Mouse (Mus musculus) v-Abl transformed pro-B cells (cell line): Measurements from ENCODE around the gene 1700029P11Rik.
"Not testable (repeated sequence)": the region's sequence is repeated elsewhere in the genome, so short reads cannot be mapped to it uniquely, and the experiment has no call there.

Experiments used
- in situ Hi-C, 2 experiments: fragments of 400-800 bp; cut with MboI; formaldehyde crosslinking; loops; one replicate each; pipeline ENCODE4 v1.15.1; 2025; ENCODE audit not compliant: unreplicated experiment in 2 of 2

1700029P11Rik gene

DNA sequence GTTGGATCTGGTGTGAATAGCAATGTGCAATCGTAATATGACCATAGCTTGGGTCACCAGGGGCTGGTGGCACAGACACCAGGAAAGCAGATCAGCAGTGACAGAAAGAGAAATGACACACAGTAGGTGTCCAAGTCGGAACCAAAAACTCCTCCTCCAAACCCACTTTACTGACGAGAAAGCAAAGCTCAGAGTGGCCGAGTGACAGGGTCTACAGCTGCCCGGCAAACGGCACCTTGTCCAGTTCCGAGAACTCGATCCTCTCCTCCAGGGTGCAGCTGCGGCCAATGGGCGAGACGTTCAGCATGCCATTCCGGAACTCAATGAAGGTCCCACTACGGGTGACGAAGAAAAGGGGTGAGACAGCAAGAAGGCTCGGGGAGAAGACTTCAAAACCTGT, 24.9 kb upstream of the 1700029P11Rik start:
- in situ Hi-C loops: loop anchor here (5.0 to 10.0 kb wide), 4 partner anchors 92 to 279 kb away; partner anchors contain the start of genes 4930407I10Rik (in 1 of the 2) and Snu13 (in 1 of the 2)

DNA sequence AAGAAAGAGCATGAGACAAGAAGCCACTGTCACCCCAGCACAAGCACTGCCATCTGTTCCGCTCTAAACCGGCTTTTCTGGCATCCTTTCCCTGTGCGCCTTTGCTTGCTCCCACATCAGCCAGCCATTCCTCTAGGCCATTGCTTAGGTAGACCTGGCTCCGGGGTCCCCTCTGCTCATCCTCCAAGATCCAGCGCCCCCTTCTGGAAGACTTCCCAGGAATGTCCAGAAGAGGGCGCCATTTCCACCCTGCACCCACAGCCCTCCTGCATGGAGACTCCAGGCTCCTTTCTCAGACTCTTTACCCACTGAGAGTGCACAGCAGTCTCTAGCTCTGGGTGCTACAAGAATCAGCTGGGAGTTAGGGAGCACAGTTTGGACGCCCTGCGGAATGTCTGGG, 23.9 kb upstream of the 1700029P11Rik start:
- in situ Hi-C loops: loop anchor here (5.0 to 10.0 kb wide), 4 partner anchors 91 to 278 kb away; partner anchors contain the start of genes 4930407I10Rik (in 1 of the 2) and Snu13 (in 1 of the 2)

DNA sequence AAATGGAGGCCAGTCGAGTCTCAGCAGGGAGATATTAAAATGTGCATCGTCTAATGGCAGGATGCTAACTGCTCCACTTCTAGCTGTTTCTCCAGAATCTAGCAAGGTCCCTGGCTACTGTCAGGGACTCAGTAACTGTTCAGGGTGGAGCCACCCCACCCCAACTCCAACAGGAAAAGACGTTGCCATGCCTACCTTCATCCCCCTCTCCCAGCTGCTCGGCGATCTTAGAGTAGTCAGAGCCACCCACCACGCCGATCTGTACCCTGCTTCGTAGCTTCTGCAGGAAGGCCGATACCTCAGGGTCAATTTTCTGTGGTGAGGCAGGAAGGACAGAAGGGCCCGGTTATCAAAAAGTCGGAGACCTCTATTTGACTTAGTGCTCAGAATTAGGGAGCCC, 22.7 kb upstream of the 1700029P11Rik start:
- in situ Hi-C loops: loop anchor here (5.0 to 10.0 kb wide), 4 partner anchors 90 to 277 kb away; partner anchors contain the start of genes 4930407I10Rik (in 1 of the 2) and Snu13 (in 1 of the 2)

DNA sequence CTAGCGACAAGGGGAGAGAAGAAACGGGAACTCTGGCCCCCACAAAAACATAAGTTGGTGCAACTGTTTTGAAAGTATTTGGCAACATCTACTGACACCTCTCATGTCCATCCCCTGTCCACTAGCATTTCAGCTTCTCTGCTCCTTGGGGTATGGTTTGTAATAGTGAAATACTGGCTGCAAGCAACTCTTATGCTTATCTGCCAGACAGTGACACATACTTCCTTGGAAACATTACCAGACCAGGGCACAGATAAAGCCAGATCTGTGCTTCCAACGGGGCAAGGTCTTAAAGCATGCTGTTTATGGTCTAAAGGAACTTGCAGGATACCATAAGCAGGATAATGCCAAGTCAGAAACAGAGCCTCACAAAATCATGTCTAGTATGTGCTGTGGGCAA, 21.4 kb upstream of the 1700029P11Rik start:
- in situ Hi-C loops: loop anchor here (5.0 to 10.0 kb wide), 4 partner anchors 88 to 276 kb away; partner anchors contain the start of genes 4930407I10Rik (in 1 of the 2) and Snu13 (in 1 of the 2)

DNA sequence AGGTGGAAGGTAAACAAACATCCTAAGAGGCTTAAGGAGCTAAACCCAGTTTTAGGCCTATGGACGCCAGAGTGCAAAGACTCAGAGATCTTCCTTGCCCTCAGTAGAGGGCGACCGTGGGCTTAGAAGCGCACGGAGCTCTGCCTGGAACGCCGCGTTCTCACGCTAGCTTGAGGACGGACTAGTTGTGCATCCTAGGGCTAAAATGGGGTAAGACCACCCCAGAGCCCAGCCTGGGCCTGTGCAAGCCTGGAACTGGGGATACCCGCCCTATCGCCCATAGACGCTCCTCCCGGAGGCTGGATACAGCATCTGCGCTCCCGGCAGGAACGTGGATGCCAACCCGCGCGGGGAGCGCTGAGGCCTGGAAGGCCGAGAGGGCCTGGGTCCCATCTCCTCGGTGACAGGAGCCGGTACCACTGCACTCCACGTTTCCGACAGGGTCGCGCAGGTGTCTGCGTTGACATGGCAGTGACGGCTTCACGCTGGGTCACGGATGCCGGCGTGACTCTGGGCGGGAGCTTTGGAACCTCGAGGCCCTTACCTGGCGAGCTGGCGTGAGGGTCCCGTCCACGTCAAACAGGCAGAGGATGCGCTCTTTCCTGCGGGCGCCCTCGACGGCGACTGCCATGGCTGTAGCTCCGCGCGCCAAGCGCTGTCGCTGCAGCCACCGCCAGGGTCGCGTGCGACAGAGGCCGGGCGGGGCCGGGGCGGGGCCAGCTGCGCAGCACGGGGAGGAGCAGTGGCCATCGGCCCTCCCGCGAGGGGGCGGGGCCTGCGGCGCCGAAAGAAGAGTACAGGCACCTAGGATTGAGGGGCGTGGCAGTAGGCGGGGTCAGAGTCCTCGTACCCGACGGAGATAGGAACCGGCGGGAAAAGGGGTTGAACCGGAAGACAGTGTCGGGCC, 19.9 kb upstream of the 1700029P11Rik start, which contains the start of gene Pmm1:
TSS of gene Pmm1 (minus strand) at position 760 of the 907 bp plus-strand sequence.
- in situ Hi-C loops: loop anchor here in 1 of 2 experiments (5.0 kb wide), 1 partner anchor 42 kb away; no protein-coding TSS in a partner anchor

DNA sequence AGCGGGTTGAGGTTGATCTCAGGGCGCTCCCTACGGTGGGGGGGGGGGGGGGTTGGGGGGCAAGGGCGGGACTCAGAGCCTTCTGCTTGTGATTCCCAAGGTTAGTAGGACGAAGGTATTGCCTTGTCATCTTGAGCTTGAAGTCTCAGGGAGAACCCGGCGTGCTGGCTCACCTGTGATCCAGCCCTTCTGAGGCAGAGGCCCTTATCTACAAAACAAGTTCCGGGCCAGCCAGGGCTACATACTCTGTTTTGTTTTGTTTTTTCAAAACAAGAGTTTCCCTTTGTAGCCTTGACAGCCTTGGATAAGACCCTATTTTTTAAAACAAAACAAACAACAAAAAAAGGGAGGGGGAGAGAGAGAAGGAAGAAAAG, 19.3 kb upstream of the 1700029P11Rik start:
- in situ Hi-C loops: loop anchor here in 1 of 2 experiments (5.0 kb wide), 1 partner anchor 41 kb away; no protein-coding TSS in a partner anchor

DNA sequence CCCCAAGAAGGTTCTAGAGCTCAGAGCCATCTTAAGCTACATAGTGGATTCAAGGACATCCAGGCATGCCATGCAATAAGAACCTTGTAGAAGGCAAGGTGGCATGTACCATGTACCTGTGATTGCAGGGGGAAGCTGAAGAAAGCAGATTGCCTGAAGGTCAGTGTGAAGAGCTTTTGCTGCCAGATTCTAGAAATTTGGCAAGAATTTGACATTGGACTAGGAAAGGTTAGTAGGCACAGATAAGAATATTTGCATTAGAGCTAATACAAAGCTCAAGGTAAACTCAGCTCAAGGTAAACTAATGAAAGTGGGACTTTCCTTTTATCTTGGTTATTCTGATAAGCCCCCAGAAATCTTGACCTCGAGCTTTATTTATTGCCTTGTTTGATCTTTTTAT, 16.1 kb upstream of the 1700029P11Rik start:
- in situ Hi-C loops: loop anchor here in 1 of 2 experiments (5.0 kb wide), 1 partner anchor 38 kb away; no protein-coding TSS in a partner anchor

DNA sequence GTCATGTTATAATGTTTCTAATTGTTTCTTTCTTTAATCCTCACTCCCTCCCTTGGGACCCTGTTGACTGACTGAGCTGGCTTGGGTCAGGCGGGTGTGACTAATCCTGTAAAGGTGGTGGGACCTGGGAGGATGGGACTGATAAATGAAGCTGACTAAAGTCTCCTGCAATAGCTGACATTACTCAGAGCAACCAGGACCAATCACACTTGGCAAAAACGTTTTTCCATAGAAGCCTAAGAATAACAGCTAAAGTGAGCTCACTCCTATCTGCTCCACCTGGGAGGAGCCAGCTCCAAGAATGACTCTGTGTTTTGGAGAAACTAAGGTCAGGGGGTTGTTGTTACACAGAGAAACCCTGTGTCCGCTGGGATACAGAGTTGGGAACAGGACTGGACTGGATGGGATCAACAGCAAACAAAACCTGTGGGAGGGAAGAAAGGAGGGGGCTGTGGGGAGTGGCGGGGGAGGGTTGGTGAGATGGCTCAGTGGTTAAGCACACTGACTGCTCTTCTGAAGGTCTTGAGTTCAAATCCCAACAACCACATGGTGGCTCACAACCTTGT, 15.3 kb upstream of the 1700029P11Rik start:
- in situ Hi-C loops: loop anchor here in 1 of 2 experiments (5.0 kb wide), 1 partner anchor 37 kb away; no protein-coding TSS in a partner anchor

DNA sequence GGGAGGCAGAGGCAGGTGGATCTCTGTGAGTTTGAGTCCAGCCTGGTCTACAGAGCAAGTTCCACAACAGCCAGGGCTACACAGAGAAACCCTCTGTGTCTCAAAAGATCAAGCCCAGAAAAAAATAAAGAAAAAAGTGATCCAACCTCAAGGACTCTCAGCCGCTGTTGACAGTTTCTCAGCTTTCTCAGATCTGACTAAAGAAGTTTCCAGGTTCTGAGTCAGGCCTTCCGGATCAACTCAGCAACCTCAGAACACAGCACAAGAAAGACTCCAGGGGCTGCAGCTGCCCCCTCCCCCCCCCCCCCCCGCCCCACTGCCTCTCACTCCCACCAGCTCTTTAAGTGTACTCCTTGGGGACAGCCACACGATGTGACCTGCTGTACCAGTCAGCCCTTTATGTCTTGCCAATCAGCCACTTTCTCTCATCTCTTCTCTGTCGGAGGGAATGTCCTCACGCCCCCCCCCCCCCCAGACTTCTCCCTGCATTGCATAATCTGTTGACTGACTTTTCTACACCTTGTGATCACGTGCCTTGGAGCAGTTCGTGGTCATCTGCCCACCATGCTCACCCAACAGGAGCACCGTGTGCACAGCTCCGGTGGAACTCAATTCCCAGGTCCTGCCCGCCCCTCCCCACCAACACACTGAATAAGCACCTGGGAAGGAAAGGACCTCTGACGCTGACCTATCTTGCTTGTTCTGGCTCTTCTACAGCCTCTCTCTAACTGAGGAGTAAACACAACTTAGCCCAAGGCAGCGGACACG, 14.1 kb upstream of the 1700029P11Rik start:
- in situ Hi-C loops: no loop called here

DNA sequence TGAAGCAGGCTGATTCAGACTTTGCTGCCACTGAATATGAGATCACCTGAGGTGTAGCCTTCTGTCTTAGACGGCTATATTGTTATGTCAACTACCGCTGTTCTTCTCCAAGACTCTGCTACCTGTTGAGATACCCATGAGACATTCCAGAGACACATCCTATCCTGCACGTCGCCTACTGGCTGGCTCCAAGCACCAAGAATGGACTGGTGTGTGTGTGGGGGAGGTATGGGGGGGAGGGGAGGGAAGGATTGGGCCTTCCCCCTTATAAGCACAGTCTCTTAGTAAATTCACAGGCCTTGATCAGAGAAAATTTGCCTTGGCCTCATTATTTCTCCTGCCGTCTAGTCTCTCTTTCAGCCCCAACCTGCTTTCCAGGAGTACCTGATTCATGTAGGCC, 12.5 kb upstream of the 1700029P11Rik start:
- in situ Hi-C loops: no loop called here

DNA sequence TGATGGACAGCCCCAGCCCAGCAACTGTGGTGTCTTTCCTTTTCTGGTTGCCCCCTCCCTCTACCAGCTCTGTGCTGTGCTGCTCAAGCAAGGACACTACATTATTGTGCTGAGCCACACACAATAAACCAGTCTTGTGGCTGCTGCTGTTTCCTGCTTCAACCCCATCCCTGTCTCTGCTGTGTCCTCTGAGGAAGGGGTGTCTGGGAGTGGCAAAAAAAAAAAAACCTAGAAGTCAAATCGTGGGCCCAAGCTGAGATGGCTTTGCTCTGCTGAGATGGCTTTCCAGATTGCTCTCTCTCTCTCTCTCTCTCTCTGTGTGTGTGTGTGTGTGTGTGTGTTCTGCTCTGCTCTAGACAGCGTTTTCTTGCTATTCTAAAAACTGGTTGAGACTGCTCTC, 11.9 kb upstream of the 1700029P11Rik start:
- in situ Hi-C loops: no loop called here

DNA sequence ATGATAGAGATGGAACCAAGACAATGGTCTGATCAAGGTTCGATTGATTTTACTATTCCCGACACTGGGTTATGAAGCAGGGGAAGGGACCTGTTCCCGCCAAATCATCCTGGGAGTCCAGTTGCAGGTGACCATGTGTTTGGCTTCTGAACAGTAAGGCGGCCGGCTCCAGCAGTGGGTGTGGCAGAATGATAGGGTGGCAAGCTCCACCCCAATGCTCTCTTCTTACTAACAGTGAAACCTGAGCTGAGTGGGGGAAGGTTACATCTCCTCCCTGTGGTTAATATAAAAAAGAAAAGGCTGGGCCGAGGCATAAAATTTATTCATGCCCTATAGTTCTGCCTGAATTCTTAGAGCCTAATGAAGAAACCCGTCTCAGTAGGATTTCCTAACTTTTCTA, 11.2 kb upstream of the 1700029P11Rik start:
- in situ Hi-C loops: no loop called here

DNA sequence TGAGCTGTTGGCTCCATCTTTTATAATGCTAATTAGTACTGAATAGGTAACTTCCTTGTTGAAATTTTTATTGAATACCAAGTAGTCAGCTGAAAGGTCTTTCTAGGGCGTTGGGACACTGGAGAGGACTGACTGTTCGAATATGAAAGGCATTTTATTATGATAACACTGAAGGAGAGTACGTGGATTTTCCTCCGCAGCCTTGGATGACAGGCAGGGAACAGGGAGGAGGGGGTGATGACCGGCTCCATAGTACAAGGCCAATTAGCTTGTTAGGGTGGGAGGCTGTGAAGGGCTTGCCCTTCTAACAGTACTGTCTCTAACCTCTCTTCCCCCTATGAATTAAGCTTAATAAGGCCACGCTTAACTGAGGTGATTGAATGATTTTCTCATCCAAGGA, 10.7 kb upstream of the 1700029P11Rik start:
- in situ Hi-C loops: not testable (repeated sequence)

DNA sequence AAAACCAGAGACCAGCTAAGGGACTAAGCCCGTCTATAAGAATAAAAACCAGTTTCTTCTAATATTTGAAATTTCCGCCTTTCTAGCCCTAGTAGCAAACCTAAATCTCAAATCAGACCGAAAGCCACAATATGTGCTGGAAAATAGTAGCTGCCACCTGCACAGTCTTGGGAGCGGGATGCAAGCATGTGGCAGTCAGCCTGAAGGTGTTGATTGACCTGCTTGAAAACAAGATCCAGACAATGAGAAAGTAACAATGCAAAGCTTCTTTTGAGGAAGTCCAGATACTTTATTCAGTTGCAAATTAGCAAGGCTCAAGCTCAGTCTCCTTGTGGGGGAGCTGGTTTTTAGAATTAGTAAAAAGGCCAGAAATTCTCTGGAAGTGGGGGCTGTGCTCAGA, 9.8 kb upstream of the 1700029P11Rik start:
- in situ Hi-C loops: not testable (repeated sequence)

DNA sequence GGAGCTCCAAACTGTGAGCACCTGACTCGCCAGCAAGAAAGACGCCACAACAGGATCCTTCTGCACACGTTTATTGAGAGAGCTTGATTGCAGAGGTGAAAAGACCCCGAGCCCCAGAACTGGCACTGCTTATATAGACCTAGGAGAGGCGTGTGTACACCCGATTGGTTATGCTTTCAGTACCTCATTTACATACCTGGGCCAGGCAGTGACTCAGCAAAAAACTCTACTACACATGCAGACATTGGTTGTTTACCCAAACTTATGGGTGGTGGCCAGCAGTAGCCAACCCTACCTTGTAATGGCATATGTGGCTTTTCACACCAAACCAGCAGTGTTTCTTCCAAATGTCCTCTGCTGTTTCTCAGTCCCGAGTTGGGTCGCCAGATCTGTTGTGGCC, 5.2 kb upstream of the 1700029P11Rik start:
- in situ Hi-C loops: not testable (repeated sequence)

DNA sequence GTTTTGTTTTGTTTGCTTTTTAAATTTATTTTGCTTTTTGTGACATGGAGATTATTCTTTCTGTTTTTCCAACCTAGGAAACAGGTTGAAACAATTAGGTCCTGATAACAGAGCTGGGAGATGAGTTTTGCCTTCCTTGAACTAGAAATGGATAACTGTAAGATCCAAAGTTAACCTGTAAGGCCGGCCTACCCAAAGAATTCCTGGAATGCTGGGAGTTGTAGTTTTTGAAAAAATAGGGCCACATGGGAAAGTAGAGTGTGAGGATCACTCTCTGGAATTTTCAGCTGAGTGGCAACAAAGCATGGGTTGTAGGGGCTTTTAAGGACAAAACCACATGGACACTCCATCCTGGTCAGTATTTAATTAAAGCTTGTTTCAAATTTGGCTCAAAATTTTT, 1.8 kb downstream of the 1700029P11Rik start:
- in situ Hi-C loops: no loop called here

DNA sequence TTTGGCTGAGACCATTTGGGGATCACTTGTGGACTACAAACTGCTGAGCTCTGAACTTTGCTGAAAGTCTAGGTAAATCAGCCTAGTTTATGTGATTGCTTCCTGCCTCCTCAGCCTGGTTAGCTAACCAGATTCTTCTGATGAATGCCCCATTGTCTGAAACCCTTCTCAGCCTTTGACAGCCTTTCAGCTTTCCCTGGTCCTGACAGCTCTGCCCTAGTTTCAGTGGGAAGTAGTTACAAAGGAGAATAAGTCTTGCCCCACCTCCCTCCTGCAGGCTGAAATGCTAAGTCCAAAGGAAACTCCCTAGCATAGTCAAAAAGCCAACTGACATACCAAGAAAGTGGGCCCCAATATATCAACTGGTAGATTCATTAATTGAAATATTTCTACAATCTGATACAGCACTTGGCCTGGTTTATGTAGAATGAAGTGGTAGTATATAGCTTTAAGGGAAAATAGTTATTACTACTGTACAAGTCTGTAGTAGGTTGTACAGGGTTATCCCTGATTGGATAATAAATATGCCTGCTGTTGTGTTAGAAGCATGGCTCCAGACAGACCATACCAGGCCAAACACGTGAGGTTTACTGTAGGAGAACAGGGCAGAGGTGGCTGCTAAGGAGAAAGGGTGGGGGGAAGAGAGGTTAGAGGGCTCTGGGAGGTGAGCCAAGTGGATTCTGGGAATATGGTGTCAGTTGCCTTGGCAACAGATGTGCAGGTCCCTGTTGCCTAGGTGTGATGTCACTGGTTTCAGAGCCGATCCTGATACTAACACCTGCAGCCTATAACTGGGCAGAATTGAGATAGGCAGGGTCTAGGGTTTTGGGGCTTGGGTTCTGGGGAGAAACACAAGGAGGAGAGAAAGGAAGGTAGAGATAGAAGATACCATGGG, 5.2 kb downstream of the 1700029P11Rik start:
- in situ Hi-C loops: no loop called here

DNA sequence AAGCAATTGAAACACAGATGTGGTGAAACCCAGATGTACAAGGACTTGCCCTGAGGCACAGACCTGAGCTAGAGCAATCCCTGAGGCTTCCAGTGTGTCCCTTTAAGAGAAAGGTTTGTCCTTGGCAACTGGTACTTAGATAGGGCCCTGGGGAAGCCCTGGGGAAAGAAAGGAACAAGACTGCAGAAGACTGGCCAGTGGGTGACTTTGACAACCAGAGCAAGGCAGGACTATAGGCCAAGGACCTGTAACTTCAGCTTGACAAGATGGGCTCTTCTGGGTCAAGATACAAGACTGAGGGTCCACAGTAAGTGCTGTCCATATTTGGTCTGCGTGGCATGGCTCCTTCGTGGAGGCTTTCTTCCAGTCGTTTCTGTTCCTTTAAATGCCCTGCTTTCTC, 7.3 kb downstream of the 1700029P11Rik start, which contains the start of gene Xrcc6:
TSS of gene Xrcc6 (plus strand) at position 190 of the 400 bp plus-strand sequence.
- in situ Hi-C loops: no loop called here

DNA sequence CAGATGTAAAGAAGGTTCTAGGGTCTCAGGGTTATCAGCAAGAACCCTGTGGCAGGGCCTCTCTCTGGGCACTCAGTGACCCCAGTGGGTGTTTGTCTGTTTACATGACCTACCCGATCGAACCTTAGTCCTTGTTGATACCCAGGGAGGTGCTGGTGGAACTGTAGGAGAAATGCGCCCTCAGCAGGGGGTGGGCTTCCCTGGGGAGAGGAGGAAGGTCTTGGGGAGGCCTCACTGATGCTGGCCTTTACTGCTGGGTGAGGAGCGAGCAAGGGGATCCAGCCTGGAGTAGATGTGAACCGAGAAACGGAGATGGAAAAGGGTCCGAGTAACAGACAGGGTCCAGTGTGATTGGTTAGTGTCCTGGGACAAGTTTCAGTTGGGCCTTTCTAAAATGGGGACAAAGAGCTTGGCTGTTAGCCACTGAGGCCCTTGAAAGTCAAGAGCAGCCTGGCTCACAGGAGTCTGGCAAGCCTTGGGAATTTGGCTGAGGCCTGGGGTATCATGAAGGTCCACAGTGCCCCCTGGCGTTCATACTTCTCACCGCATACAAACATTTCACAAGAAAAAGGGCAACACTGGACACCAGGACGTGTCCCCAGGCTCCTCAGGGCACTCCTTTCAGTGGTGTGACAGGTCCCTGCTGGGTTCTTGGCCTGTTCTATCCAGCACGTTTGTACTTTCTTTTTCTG, 9.2 kb downstream of the 1700029P11Rik start:
- in situ Hi-C loops: no loop called here
